Mouse (Mus musculus): ENCODE data around the gene Prr12. TPM values are rescaled to one million over a fixed set of nuclear protein-coding genes. Genes with fewer than 3 reads are reported as not detected.

The Prr12 gene
- polyA plus RNA-seq (2017; shearing (Covaris generic)): 4.0 TPM

DNA sequence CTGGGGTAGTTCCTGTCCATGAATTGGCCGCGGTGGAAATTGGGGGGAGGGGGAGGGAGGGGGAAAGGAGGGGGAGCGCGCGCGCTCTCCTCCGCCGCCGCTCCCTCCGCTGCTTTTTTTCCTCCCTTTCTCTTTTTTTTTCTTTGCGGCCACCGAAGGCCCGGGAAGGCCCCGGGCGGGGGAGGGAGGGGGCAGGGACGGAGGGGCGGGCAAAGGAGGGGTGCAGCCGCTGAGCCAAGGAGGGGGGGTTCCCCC is at the start of gene Prr12:
Prr12 (minus strand) TSS at position 20 of the 255 bp plus-strand sequence.

DNA sequence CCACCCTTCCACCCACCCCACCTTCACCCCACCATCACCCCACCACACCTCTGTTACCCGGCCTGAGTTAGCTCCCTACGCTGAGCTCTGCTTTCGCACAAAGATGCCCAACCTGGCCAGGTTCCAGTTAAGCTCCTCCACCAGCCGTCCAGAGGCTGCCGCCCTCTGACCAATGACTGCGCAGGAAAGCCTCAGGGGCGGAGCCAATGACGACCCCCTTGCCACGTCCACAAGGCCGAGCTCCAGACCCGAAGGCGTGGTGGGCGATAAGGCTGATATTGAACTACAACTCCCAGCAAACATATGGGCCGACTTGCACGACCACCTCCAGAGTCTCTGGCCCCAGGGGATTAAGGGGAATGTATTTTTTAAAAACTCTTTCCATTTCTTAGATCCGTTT is 39.4 kb upstream of the Prr12 start, which contains the start of gene Rcn3:
Rcn3 (minus strand) TSS at position 174 of the 400 bp plus-strand sequence.

DNA sequence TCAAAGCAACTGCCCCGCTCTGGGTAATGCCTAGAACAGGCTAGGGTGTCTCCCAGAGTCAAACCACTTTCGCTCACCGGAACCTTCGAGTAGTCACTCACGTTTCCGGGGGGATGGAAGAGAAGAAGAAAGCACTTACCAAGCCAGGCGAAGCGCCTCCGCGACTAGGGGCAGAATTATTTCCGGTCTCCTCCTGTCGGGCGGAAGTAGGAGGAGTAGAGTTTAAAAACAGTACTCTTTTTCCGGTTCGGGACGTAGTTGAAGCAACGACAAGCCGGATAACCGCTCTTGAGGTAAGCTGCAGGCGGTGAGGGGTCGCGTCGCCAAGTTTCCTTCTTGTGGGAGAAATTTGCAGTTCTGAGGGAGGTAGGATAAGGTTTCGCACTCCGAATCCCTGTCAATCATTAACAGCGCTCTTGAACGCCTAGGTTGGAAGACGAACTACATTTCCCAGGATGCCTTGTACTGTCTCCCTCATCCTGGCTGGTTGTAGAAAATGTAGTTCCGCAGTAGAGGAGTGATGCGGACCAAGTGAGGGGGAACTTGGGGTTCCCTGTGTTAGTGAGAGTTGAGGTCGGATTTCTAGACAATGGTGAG is 9.7 kb upstream of the Prr12 start, which contains the start of the genes Nosip and Prrg2:
Nosip (plus strand) TSS at position 191 of the 597 bp plus-strand sequence.
Prrg2 (minus strand) TSS at position 439 of the 597 bp plus-strand sequence.

DNA sequence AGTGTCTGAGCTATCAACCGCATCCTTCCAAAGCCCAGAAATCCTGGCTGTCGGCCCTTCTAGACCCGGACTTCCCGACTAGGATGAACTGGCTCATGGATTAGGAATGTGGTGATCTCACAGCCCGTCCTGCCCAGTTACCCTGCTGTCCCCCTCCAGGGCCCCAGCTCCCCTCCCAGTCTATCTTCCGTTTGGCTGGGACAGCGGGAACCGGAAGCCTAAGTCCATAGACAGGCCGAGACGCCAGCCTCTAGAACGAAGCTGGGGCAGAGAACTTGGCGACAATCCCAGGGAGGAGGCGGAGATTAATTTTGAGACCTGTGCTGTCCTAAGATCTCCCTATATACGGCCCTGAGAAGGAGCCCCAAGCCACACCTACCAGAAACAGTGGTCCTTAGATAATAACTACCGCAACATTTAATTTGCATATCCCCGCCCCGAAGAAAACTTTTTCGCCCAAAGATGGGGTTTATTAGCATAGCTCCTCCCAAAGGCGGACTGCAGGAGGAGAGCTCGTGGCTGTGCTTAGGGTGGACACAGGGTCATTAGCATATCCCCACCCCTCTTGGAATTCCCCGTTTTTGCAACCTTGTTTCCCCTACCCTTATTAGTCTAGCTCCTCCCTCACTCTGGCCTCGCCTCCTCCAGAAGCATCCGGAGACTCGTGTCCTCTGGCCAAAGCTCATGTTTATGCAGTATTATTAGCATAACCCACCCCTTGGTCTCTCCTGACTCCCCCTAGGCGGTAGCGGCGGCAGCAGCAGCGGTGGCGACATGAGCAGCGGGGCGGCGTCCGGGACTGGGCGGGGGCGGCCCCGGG is 35.2 kb downstream of the Prr12 start, which contains the start of gene Rras:
Rras (plus strand) TSS at position 720 of the 820 bp plus-strand sequence.

DNA sequence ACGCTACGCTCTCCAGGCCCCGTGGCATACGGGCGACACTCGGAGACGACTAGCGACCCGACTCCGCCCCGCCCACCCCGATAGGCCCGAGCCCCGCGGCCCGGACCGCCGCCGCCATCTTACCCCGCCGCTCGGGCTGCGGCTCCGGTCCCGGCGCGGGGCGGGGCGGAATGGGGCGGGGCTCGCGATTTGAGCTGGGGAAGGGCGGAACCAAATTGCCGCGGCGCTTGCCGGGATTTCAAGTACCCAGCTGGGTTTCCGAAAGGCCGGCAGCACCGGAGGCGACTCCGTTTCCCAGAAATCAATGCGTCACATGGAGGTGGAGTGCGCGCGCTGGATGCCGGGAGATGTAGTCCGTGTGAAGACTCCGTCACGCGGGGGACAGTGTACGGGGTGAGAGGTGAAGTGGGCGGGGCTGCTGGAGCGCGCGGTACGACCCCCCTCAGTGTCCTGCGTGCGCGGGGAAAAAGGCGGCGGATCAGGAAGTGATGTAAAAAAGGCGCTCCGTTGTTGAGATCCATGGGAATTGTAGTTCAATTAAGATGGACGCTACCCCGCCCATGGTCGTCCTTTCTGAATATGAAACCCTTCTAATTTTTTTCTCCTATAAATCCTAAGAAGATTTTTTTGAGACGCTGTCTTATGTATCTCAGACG is 36.6 kb downstream of the Prr12 start, which contains the start of gene Scaf1:
Scaf1 (minus strand) TSS at position 407 of the 656 bp plus-strand sequence.

DNA sequence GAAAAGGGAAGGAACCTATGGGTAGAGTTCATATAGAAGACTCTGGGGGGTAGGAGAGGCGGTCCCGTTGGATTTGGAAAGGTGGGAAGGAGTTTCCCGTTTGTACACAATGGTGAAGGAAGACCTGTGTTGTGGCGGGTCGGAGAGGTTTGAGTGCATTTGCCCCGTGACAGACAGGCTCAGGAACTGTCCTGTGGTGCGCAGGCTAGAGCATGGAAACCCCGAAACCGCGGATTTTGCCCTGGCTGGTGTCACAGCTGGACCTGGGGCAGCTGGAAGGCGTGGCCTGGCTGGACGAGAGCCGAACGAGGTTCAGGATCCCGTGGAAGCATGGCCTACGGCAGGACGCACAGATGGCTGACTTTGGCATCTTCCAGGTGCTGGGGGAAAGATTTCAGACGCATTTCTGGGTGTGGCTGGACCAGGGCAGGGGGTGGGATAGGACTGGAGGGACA is 54.2 kb downstream of the Prr12 start, which contains the start of gene Bcl2l12:
Bcl2l12 (minus strand) TSS at position 212 of the 455 bp plus-strand sequence.

DNA sequence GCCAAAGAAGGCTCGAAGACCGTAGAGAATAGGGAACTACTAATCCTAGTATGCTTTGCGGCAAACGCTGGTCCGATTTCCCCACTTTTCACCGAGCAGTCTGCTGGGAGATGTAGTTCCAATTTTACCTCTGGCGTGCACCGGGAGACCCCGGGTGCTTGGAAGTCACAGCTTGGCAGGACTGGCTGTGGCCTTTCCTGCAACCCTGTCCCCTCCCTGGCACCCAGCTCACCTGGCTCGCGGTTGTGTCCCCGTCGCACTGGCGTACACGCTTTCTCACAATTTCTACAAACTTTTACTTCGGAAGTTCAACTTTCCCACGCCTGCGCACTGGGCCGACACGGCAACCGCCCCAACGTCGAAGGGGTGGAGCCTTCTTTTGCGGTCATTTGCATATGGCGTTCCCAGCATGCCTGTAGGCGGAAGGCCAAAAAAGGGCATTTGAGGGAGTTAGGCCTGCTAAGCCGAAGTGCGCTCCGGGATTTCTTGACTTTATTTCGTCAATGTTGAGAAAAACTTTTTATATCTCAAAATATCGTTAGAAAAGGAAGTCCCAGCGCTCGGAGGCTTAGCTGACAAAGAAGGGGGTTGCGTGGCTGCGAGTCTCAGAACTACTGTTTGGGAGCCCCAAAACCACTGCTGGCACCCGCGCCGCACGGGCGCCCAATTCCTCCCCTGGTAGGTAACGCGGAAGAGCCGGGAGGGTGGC is 55.3 kb downstream of the Prr12 start, which contains the start of gene Irf3:
Irf3 (plus strand) TSS at position 418 of the 709 bp plus-strand sequence.

DNA sequence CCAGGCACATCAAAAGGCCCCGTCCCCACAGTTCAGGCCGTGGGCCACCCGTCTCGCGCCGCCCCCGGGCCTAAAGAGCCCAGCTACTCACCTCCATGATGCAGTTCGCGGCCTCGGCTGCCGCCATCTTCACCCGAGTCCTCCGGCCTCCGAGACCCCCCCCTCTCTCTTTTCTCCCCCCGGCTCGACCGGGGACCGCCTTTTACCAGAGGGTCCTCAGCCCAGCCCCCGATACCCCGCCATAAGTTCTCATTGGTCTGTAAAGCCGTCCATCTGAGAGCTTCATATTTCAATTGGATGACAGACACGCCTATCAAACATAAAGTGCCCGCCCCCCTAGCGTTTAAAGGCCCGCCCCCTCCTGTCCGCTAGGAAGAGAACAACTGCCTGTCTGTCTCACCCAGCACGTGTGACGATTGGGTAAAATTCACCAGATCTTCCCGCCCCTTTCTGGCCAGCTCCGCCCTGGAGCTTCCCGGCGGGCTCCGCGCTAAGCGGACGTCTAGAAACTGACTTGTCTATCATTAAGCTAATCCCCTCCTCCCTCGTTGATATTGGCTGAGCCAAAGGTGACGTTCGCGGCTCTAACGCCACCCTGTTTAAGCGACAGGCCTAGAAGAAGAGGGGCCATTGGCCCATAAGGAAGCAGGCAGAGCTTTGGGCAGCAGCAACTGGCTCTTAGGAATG is 66.3 kb downstream of the Prr12 start, which contains the start of gene Prmt1:
Prmt1 (minus strand) TSS at position 377 of the 687 bp plus-strand sequence.

Other genes with a start within 250 kb of the Prr12 start
- gene Nup62, start 236.8 kb downstream of the Prr12 start, polyA plus RNA-seq (2017; shearing (Covaris generic)): 43.8 TPM
- gene Il4i1, start 236.5 kb downstream of the Prr12 start, polyA plus RNA-seq (2017; shearing (Covaris generic)): 2.3 TPM
- 0.39 TPM for gene Atf5, start 236.2 kb downstream of the Prr12 start, polyA plus RNA-seq (2017; shearing (Covaris generic))
- 35.4 TPM for gene Akt1s1, start 203.9 kb downstream of the Prr12 start, polyA plus RNA-seq (2017; shearing (Covaris generic))
- gene Tbc1d17, start 203.8 kb downstream of the Prr12 start, polyA plus RNA-seq (2017; shearing (Covaris generic)): 93.5 TPM
- gene Pnkp, start 195.7 kb downstream of the Prr12 start, polyA plus RNA-seq (2017; shearing (Covaris generic)): 105 TPM
- 27.7 TPM for gene Ptov1, start 183.1 kb downstream of the Prr12 start, polyA plus RNA-seq (2017; shearing (Covaris generic))
- 59.3 TPM for gene Med25, start 160.2 kb downstream of the Prr12 start, polyA plus RNA-seq (2017; shearing (Covaris generic))
- 45.3 TPM for gene Fuz, start 156.8 kb downstream of the Prr12 start, polyA plus RNA-seq (2017; shearing (Covaris generic))
- gene Ap2a1, start 123.4 kb downstream of the Prr12 start, polyA plus RNA-seq (2017; shearing (Covaris generic)): 68.0 TPM
- not detected for gene Tsks, start 109.7 kb downstream of the Prr12 start, polyA plus RNA-seq (2017; shearing (Covaris generic))
- 0.30 TPM for gene Cpt1c, start 78.0 kb downstream of the Prr12 start, polyA plus RNA-seq (2017; shearing (Covaris generic))
- gene Prmt1, start 66.3 kb downstream of the Prr12 start, polyA plus RNA-seq (2017; shearing (Covaris generic)): 175 TPM
- 235 TPM for gene Irf3, start 55.2 kb downstream of the Prr12 start, polyA plus RNA-seq (2017; shearing (Covaris generic))
- gene Bcl2l12, start 54.2 kb downstream of the Prr12 start, polyA plus RNA-seq (2017; shearing (Covaris generic)): 35.8 TPM
- gene Scaf1, start 36.5 kb downstream of the Prr12 start, polyA plus RNA-seq (2017; shearing (Covaris generic)): 38.8 TPM
- gene Rras, start 34.9 kb downstream of the Prr12 start, polyA plus RNA-seq (2017; shearing (Covaris generic)): 24.1 TPM
- gene Nosip, start 9.5 kb upstream of the Prr12 start, polyA plus RNA-seq (2017; shearing (Covaris generic)): 115 TPM
- gene Prrg2, start 9.8 kb upstream of the Prr12 start, polyA plus RNA-seq (2017; shearing (Covaris generic)): 3.0 TPM
- 10.7 TPM for gene Rcn3, start 39.3 kb upstream of the Prr12 start, polyA plus RNA-seq (2017; shearing (Covaris generic))
- gene Fcgrt, start 51.0 kb upstream of the Prr12 start, polyA plus RNA-seq (2017; shearing (Covaris generic)): 2.8 TPM
- 2,481 TPM for gene Rps11, start 71.6 kb upstream of the Prr12 start, polyA plus RNA-seq (2017; shearing (Covaris generic))
- 2,316 TPM for gene Rpl13a, start 75.9 kb upstream of the Prr12 start, polyA plus RNA-seq (2017; shearing (Covaris generic))
- gene Gm45713, start 83.3 kb upstream of the Prr12 start, polyA plus RNA-seq (2017; shearing (Covaris generic)): not detected
- gene Flt3l, start 83.6 kb upstream of the Prr12 start, polyA plus RNA-seq (2017; shearing (Covaris generic)): 309 TPM
- gene Pih1d1, start 101.4 kb upstream of the Prr12 start, polyA plus RNA-seq (2017; shearing (Covaris generic)): 59.4 TPM
- 58.9 TPM for gene Aldh16a1, start 101.7 kb upstream of the Prr12 start, polyA plus RNA-seq (2017; shearing (Covaris generic))
- gene Slc17a7, start 111.1 kb upstream of the Prr12 start, polyA plus RNA-seq (2017; shearing (Covaris generic)): 0.08 TPM
- gene Gfy, start 126.7 kb upstream of the Prr12 start, polyA plus RNA-seq (2017; shearing (Covaris generic)): not detected
- not detected for gene Pth2, start 128.1 kb upstream of the Prr12 start, polyA plus RNA-seq (2017; shearing (Covaris generic))
- gene Ccdc155, start 152.0 kb upstream of the Prr12 start, polyA plus RNA-seq (2017; shearing (Covaris generic)): 0.07 TPM
- gene Dkkl1, start 159.3 kb upstream of the Prr12 start, polyA plus RNA-seq (2017; shearing (Covaris generic)): 8.9 TPM
- gene Tead2, start 162.9 kb upstream of the Prr12 start, polyA plus RNA-seq (2017; shearing (Covaris generic)): 4.9 TPM
- gene Cd37, start 186.2 kb upstream of the Prr12 start, polyA plus RNA-seq (2017; shearing (Covaris generic)): 607 TPM
- not detected for gene Slc6a16, start 188.2 kb upstream of the Prr12 start, polyA plus RNA-seq (2017; shearing (Covaris generic))
- gene Slc6a21, start 224.6 kb upstream of the Prr12 start, polyA plus RNA-seq (2017; shearing (Covaris generic)): not detected

All from CD4-positive, CD25-positive, alpha-beta regulatory T cell (primary cell).